Mouse (Mus musculus): Measurements from ENCODE around the gene Thumpd1.

Gene Thumpd1

GRCm38 (mm10) chr7:119670925-119671324 lies 49.7 kb downstream of the Thumpd1 start:
- DNase-seq (ENCODE audit: low spot score): no peak

- DNase-seq (ENCODE audit: low spot score): no peak
Observed at GRCm38 (mm10) chr7:119670395-119670794, 50.2 kb downstream of the Thumpd1 start.

GRCm38 (mm10) chr7:119667893-119668292 lies 52.7 kb downstream of the Thumpd1 start:
- DNase-seq (ENCODE audit: low spot score): no peak
